Mouse (Mus musculus): ENCODE results near the gene Tcp11.

- TF ChIP-seq POLR2A (IDR thresholded peaks at IDR 0.05; ENCODE audit: borderline replicate concordance, extremely low read depth, low read depth, low read length) (no peak), CTCF (IDR thresholded peaks at IDR 0.05; ENCODE audit: insufficient read depth, low read length) (no peak)
Measured at GRCm38 (mm10) chr17:28018776-28019175, 61.7 kb downstream of the Tcp11 start.

Data from lung, adult 2 months (tissue).